Mouse (Mus musculus) lung, postnatal 14 days (tissue): ENCODE data around the gene Larp4b.

ENCODE experiments used
- DNase-seq: peaks from one replicate; pipeline ENCODE4 v3.0.0; 2021

The Larp4b gene

DNA sequence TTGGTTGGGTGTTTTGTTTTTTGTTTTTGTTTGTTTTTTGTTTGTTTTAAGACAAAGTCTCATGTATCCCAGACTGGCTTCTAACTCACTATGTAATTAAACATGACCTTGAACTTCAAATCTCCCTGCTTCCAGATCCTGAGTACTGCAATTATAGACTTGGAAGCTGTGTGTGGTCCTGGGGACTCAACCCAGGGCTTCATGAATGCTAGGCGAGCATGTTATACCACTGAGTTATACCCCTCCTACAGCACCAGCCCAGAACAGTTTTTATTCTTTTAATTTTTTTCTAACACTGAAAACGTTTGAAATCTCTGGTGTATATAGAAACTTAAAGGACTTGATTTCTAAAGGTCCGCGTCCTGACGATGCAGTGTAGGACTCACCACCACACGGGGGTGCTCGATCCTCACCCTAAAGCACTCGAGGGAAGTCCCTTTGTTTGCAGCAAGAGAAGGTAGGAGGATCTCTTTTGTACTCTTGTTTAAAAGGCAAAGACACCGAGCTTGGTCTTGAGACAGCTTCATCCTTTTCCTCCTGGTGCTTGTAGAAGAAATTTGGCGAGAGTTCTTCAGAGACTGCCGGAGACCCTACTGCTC, 88.1 kb downstream of the Larp4b start:
- DNase-seq, result peak; percentile 86

DNA sequence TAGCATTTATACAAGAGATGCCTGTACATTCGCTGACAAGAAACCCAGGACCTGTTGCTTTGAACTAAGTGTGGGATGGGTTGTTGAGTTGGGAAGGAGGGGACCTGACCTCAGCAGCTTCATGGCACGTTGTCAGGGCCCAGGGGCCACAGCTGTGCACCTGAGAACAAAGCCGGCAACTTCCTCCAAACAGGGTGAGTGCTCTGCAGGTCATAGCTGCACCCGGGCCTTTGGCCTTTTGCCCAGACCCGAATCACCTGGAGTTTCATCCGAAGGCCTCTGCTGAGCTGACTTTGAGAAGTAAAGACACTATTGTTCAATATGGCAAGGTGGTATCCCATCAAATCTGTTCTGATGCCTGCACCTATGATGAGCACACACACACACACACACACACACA, 90.6 kb downstream of the Larp4b start:
- DNase-seq, result no peak

DNA sequence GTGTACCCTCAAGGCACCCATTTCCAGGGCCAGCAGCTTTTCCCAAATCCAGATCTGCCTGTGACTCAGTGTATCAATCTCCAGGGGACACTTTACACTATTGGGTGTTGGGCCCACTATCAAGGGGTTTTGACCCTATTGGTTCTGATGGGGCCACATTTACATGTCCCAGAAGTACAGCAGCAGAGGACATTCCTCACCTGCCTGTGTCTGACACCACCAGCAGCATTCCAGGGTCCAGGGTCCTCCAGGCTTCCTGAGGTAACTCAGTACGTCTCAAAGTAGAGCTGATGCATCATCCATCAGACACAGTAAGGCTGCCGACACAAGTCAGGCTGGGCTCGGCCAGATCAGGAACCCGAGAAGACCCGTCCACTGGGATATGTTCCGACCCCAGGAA, 91.0 kb downstream of the Larp4b start:
- DNase-seq, result no peak

DNA sequence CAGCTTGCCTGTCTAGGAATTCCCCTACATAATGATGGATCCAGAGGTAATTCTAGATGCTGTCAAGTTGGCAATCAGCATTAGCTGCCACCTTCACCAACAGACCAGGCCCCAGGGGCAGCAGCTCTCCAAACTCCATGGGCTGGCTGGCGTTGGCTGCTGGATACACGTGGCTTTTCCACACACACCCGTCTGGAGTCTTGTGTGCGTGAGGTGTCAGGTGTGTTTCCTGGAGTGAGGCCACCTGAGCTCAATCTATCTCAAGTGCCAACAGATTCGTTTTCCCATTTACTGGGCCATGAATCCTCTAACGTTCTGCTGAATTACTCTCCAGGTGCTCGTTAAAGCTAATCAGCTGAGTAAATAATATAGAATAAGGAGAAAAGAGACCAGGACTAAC, 93.5 kb downstream of the Larp4b start:
- DNase-seq, result no peak

DNA sequence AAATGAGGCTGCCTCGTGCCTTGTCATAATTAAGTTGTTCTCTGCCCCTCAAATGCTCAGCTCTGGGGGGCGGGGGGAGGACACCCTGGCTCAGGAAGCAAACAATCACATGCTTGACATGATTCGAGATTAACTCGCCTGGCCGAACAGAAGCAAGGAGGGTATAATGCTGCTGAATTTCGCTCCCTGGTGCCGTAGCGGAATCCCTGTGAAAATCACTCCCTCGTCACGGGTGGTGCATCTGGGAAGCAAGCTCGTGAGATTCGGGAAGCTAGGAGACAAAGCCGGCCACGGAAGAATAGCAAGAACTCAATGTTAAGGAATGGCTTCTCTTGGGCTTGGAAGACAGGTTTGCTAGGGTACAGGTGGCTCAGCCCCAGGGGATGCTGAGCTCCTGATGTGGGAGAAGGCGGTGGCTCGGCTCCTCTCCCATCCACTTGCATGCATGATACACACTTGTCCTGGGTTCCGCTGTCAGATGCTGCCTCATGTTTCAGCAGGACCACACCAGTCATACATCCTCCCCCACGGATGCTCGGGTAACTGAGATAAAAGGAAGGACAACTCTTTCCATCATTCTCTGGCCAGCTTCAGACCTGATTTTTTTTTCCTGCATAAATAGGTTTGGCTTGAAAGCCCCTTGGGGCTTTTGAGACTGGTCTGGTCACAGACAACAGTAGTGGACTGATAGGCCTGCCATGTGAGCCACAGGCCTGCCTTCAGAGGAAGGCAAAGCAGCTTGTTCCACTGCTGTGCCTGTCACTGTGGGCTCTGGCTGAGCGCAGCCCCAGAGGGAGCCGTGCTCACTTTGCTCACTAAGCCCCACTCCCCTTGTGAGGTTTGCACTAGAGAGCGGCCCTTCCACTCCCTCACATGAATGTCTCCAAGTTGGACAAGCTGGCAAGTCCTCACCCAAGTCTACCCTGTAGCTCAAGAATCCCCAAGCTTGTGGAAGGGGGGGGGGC, 94.2 kb downstream of the Larp4b start:
- DNase-seq, result no peak

DNA sequence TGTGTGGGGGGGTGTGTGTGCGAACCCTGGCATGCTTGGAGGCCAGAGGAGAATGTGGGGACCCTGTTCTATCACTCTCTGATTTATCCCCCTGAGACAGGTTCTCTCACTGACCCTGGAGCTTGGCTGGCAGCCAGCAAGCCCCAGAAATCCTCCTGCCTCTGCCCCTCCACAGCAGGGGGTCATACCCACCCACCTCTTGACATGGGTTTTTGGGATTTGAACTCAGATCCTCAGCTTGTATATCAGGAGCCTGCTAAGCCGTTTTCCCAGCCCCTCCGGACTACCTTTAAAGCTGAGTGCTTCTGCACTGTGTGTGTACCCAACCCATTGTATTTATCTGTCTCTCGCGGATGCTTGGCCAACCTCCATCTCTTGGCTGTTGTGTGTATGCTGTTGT, 95.8 kb downstream of the Larp4b start:
- no peak for DNase-seq

DNA sequence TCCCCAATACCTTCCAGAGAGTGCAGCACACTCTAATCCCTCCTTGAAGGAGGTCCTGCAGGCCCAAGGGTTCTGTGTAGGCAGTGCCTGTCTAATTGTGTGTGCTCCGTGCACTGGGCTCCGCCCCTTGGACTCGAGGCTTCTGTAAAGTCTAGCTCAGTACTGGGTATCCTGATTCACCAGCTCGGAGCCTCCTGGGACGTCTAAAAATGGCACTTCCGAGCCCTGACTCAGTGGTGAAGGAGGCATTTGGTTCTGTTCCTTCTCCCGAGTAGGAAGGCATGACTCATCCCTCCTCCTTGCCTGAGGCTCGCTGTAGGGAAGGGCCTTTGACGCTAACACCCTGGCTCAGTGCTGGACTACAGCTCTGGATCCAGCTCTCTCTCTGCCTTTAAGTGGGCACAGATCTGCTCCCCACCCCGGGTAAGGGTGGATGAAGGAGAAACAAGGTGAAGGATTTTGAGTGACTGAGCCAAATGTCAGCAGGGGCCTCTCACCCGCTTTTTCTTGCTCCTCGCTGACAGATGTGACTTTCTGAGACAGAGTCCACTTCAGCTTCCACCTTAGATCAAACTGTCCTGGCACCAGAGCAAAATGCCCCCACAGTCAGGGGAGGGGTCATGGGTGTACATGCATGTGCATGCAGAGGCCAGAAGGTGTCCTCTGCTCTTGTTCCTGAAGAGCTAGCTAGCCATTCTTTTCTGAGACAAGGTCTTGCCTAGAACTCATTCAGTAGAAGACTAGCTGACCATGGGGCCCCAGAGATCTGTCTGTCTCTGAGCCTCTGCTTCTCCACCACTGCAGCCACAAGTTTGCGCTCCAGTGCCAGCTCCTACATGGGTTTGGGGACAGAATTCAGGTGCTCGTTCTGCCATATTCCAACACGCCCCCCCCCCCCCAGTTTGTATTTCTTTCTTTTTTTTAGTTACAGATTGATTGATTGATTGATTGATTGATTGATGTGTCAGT, 97.8 kb downstream of the Larp4b start:
- peak; percentile 16 for DNase-seq

DNA sequence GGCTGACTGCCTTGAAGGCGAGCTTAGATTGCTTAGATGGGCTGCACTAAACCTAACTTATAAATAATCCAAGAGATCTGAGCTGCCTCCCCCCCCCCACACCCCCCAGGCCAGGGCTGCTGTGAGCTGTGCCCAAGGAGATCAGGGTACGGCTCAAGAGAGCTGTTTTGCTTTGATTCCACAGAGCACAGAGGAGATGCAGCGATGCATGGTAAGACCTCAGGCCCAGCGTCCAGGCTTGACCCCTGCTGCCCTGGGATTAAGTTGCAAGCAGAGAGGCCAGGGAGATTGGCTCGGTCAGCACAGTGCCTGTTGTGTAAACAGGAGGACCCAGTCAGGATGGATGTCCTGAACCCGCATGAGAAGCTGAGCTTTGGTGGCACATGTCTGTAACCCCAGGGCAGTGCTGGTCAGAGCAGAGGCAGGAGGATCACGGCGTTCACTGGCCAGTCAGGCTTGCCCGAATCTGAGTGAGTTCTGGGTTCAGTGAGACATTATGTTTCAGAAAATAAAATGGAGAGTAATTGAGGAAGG, 99.2 kb downstream of the Larp4b start:
- DNase-seq, result no peak

DNA sequence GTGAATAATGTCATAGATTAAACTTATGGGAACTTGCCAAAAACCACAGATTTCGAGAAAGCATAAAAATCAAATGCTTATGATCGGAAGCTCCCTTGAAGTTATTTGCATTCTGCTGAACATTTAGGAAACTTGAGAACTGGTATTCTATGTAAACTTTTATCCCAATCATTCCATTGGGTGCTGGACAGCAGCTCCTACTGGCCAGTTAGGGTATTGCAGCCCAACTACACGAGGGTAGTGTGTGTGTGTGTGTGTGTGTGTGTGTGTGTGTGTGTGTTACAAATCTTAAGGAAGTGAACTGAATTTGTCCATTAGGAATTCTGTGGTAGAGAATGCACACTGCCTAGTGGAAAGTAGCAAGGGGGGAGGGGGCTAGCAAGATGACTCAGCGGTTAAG, 101.0 kb downstream of the Larp4b start:
- no peak for DNase-seq

DNA sequence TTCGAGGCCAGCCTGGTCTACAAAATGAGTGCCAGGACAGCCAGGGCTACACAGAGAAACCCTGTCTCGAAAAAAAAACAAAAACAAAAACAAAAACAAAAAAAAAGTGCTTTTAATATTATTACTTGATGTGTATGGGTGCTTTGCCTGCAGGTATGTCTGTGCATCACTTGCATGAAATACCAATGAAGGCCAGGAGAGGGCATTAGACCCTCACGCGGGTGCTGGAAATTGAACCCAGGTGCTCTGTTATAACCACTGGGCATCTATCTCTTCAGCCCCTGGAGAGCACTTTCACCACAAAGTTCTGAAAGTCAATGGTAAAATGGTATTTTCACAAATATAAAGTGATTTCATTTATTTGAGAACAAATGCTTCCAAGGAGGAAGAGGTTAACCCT, 101.9 kb downstream of the Larp4b start:
- DNase-seq, result no peak

DNA sequence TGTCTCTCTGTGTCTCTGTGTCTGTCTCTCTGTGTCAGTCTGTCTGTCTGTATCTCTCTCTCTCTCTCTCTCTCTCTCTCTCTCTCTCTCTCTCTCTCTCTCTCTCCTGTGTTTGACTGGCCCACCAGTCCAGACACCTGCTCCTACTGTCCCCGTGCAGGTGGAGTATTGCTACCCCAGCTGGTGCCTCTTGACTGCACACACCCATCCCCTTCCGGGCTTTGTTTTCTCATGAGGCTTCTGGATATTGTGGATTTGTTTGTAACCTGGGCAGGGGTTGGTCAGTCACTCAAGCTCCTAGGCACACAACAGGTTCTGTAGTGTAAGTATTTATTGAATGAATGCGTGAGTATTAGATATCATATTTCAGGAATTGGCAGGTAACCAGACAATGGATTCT, 104.4 kb downstream of the Larp4b start:
- DNase-seq, result no peak

DNA sequence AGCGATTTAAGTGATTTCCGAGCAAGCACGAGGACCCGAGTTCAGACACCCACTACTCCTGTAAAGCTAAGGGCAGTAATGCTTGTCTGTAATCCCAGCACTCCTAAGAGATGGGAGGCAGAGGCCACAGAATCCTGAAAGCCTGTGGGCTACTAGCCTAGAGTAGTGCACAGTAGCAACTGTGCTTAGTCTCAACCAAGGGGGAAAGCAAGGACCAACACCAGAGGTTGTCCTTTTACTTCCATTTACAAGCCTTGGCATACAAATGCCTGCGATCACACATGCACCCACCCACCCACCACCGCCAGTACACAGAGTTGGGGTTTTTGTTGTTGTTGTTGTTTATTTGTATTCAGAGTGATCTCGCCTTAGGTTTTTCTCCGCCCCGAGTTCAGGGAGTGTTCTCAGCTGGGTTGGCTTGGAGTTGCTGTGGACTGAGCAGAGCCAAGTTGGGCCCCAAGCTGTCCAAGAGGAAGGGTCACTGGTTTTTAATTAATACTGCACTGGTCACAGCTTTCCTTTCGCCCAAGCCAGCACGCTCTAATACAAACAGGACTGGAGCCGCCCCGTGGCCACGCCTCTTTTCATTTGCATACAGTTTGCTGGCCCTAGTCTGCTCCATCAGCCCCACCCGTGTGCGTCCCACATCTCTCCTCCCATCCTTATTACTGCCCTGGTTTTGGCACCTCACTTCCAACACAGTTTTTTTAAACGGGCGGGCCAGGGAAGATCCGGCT, 105.2 kb downstream of the Larp4b start:
- DNase-seq, result peak; percentile 23

DNA sequence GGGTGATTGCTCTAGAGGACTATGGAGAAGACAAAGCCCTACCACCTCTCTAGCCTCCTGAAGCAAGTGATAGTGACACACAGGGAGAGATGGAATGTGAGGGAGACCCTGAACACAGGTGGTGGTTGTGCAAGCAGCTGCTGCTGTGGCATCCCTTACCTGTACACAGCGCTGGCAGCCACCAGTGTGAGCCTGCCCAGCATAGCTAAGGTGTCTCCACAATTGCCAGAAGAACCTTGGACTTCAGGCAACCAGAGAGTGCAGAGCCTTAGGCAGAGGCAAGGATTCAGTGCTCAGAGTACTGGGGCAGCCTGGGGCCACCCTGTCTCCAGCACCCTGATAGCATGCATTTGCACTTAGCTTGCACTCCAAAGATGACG, 105.8 kb downstream of the Larp4b start:
- DNase-seq, result no peak

DNA sequence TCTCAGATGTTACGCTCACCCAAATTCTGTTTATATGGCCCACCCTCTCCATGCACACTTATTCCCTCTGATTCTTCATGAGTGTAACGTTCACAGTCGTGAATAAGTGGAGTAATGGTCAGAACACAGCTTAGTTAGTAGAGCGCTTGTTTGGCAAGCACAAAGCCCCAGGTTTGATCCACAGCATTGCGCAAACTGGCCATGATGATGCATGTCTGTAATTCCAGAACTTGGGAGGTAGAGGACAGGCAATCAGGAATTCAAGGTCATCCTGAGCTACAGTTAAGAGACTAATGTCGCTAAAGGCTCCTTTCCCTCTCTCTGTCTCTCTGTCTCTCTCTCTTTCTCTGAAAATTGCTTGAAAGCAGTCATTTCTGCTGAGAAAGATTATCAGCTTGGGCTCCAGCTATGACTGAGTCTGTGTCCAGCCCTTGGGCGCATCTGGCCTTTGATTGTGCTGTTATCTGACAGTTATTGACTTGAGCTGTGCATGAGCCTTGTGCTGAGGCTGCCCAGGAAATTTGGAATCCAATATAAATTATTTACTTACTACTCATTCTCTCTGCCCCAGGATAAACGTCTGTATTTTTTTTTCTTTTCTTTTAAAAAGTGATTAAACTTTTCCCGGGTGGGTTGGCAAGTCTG, 129.2 kb downstream of the Larp4b start:
- DNase-seq, result no peak
